Mouse (Mus musculus): Measurements from ENCODE around the gene Atrx.
A peak's percentile ranks its signal among the peaks of the same experiment; 100 is the strongest.
"Not testable (repeated sequence)": the region's sequence is repeated elsewhere in the genome, so short reads cannot be mapped to it uniquely, and the experiment has no call there.

Atrx gene

GRCm38 (mm10) chrX:105928861-105929477 is at the start of gene Atrx:
Atrx (minus strand) TSS chrX:105929403.
- DNase-seq (ENCODE audit: low spot score in 2 of 2) = peak; percentile 86 to 90

- not testable (repeated sequence) for DNase-seq (ENCODE audit: low spot score in 2 of 2)
These were observed 27.9 kb upstream of the Atrx start for GRCm38 (mm10) chrX:105957091-105957490.

GRCm38 (mm10) chrX:105953999-105954398 is 24.8 kb upstream of the Atrx start:
- DNase-seq (ENCODE audit: low spot score in 2 of 2) = no peak

GRCm38 (mm10) chrX:105946357-105946756 is 17.2 kb upstream of the Atrx start:
- no peak for DNase-seq (ENCODE audit: low spot score in 2 of 2)

GRCm38 (mm10) chrX:105939245-105939644 is 10.0 kb upstream of the Atrx start:
- no peak for DNase-seq (ENCODE audit: low spot score in 2 of 2)

- DNase-seq (ENCODE audit: low spot score in 2 of 2) = no peak
These were observed 8.5 kb upstream of the Atrx start for GRCm38 (mm10) chrX:105937736-105938135.

GRCm38 (mm10) chrX:105934341-105934740 is 5.1 kb upstream of the Atrx start:
- no peak for DNase-seq (ENCODE audit: low spot score in 2 of 2)

- DNase-seq (ENCODE audit: low spot score in 2 of 2) = no peak
These were observed 355 bp upstream of the Atrx start for GRCm38 (mm10) chrX:105929478-105930038.

GRCm38 (mm10) chrX:105927941-105928860 is 1.0 kb downstream of the Atrx start:
- peak; percentile 56 to 58 for DNase-seq (ENCODE audit: low spot score in 2 of 2)

- DNase-seq (ENCODE audit: low spot score in 2 of 2) = no peak
These were observed 3.0 kb downstream of the Atrx start for GRCm38 (mm10) chrX:105926121-105926735.

GRCm38 (mm10) chrX:105924326-105925070 is 4.7 kb downstream of the Atrx start:
- no peak for DNase-seq (ENCODE audit: low spot score in 2 of 2)

- DNase-seq (ENCODE audit: low spot score in 2 of 2) = no peak
These were observed 5.3 kb downstream of the Atrx start for GRCm38 (mm10) chrX:105923896-105924295.

GRCm38 (mm10) chrX:105922986-105923385 is 6.2 kb downstream of the Atrx start:
- not testable (repeated sequence) for DNase-seq (ENCODE audit: low spot score in 2 of 2)

GRCm38 (mm10) chrX:105921421-105921820 is 7.8 kb downstream of the Atrx start:
- peak in 1 of 2 experiments; percentile 26 for DNase-seq (ENCODE audit: low spot score in 2 of 2)

GRCm38 (mm10) chrX:105911728-105912127 is 17.5 kb downstream of the Atrx start:
- DNase-seq (ENCODE audit: low spot score in 2 of 2) = no peak

GRCm38 (mm10) chrX:105901611-105902010 is 27.6 kb downstream of the Atrx start:
- no peak for DNase-seq (ENCODE audit: low spot score in 2 of 2)

GRCm38 (mm10) chrX:105886921-105887320 is 42.3 kb downstream of the Atrx start:
- DNase-seq (ENCODE audit: low spot score in 2 of 2) = no peak

GRCm38 (mm10) chrX:105864367-105864766 is 64.8 kb downstream of the Atrx start:
- no peak for DNase-seq (ENCODE audit: low spot score in 2 of 2)

- DNase-seq (ENCODE audit: low spot score in 2 of 2) = no peak
These were observed 104.7 kb downstream of the Atrx start for GRCm38 (mm10) chrX:105824462-105824861.

GRCm38 (mm10) chrX:105794806-105795403 is 134.3 kb downstream of the Atrx start:
- no peak for DNase-seq (ENCODE audit: low spot score in 2 of 2)

- DNase-seq (ENCODE audit: low spot score in 2 of 2) = no peak
These were observed 155.9 kb downstream of the Atrx start for GRCm38 (mm10) chrX:105773281-105773680.
